ENCODE assay signal across 8 mouse cellular contexts in the genomic region with DNA sequence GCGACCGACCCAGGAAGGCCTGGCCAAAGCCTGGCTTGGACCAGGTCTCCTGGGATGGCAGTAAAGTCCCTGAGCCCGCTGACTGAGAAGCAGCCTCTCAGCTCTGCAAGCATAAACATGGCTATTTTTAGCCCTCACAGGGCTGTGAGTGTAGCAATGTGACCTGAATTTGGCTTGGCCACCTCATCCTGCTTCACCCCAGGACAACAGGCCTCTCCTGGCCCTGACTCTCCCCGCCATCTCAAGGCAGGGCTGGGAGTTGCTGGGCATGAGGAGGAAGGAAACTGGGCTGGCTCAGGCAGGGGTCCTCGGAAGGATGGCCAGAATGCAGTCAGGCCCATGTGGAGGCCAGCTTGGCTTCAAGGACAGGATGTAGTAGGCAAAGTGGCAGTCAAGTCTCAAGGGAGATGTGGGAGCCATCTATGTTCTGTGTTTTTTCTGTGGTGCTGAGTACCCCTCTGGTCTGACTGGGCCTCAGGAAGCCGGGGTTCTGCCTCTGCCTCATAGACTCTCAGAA. TPM values are rescaled to one million over a fixed set of nuclear protein-coding genes. Genes with fewer than 3 reads are reported as not detected.
A peak's percentile ranks its signal among the peaks of the same experiment; 100 is the strongest.
DNase-seq lines count a peak whose midpoint lies in the region; ATAC-seq and TF ChIP-seq lines count a peak whose summit lies in the region.

No protein-coding gene starts in this region.

- TF ChIP-seq CTCF in layer of hippocampus, adult 2 months (conservative IDR thresholded peaks at IDR 0.05) = 0 out of 2 replicates have a peak, but pooled peaks have one; percentile 8

- WGBS in heart, embryonic 13.5 days = 23% methylated on average over 6 of the region's 6 CpGs
- WGBS in limb, embryonic 14.5 days = 63% methylated on average over 6 of the region's 6 CpGs

- no peaks in the 10 kb centered on the region for H3K9me3 ChIP-seq in heart, embryonic 13.5 days
- H3K9me3 ChIP-seq in limb, embryonic 14.5 days (ENCODE audit: control insufficient read depth, low read length) = no peaks in the 10 kb centered on the region

- H3K4me3 ChIP-seq in layer of hippocampus, adult 2 months = no peak overlapping the region
- no peak overlapping the region for H3K4me3 ChIP-seq in heart, embryonic 13.5 days
- H3K4me3 ChIP-seq in limb, embryonic 14.5 days (replicated peaks; ENCODE audit: low read length) = no peak overlapping the region

- H3K4me1 ChIP-seq in heart, embryonic 13.5 days = peaks cover 100% of the 10 kb centered on the region
- H3K4me1 ChIP-seq in limb, embryonic 14.5 days (ENCODE audit: control insufficient read depth, insufficient read depth, low read length) = peaks cover 71% of the 10 kb centered on the region

- no peaks in the 10 kb centered on the region for H3K36me3 ChIP-seq in heart, embryonic 13.5 days
- 0 out of 2 replicates have a peak, but pooled peaks cover under 1% of the 10 kb centered on the region for H3K36me3 ChIP-seq in limb, embryonic 14.5 days (ENCODE audit: control insufficient read depth, insufficient read depth, low read length)

- peak in 1 of 2 experiments; percentile 33 for DNase-seq in layer of hippocampus, adult 2 months (ENCODE audit: low spot score in 2 of 2)
- no peak for DNase-seq in layer of hippocampus, adult 11-12 months (ENCODE audit: low spot score)
- DNase-seq in cerebellum, adult 18-20 months = peak; percentile 76 to 88
- DNase-seq in limb, embryonic 14.5 days (ENCODE audit: low spot score) = no peak
- peak; percentile 59 to 66 for DNase-seq in natural killer cell, adult 2 months (ENCODE audit: low spot score in 2 of 2)
- no peak for DNase-seq in layer of hippocampus, postnatal 14 days (ENCODE audit: low spot score in 2 of 2)

- peak overlapping the region; percentile 60 for H3K27ac ChIP-seq in layer of hippocampus, adult 2 months
- H3K27ac ChIP-seq in heart, embryonic 13.5 days (replicated peaks) = peak overlapping the region; percentile 98
- 0 out of 2 replicates have a peak overlapping the region, but pooled peaks have one; percentile 26 for H3K27ac ChIP-seq in limb, embryonic 14.5 days (replicated peaks; ENCODE audit: low read depth, low read length)

- 0 out of 2 replicates have a peak, but pooled peaks have one; percentile 19 for ATAC-seq in heart, embryonic 13.5 days (ENCODE audit: extremely low read depth, insufficient number of reproducible peaks, low FRiP score, low TSS enrichment)
- no peak for ATAC-seq in limb, embryonic 14.5 days (ENCODE audit: low FRiP score, low read depth)
- ATAC-seq in granulocyte monocyte progenitor cell, adult 5-6 weeks (replicated peaks; ENCODE audit: poor library complexity, severe bottlenecking) = no peak

- TF ChIP-seq POLR2A in limb, embryonic 14.5 days (IDR thresholded peaks at IDR 0.05; ENCODE audit: borderline replicate concordance, extremely low read depth, insufficient read depth, insufficient read length) = no peak

- H3K4me2 ChIP-seq in heart, embryonic 13.5 days = peak overlapping the region; percentile 46
- H3K4me2 ChIP-seq in limb, embryonic 14.5 days (replicated peaks; ENCODE audit: low read depth, low read length, severe bottlenecking) = no peak overlapping the region

- no peaks in the 10 kb centered on the region for H3K27me3 ChIP-seq in heart, embryonic 13.5 days (replicated peaks)
- H3K27me3 ChIP-seq in limb, embryonic 14.5 days (ENCODE audit: control insufficient read depth, insufficient read depth, low read length) = no peaks in the 10 kb centered on the region

- H3K9ac ChIP-seq in heart, embryonic 13.5 days = peak overlapping the region; percentile 61
- H3K9ac ChIP-seq in limb, embryonic 14.5 days (ENCODE audit: low read depth, low read length, severe bottlenecking) = 0 out of 2 replicates have a peak overlapping the region, but pooled peaks have one; percentile 7

RNA-seq across cellular contexts. Expression of a gene that starts 29.2 kb away (rescaled TPM):
- total RNA-seq in layer of hippocampus, adult 2 months (2021) = 10 to 100 TPM; 87.7 to 99.3 TPM
- 25.1 and 25.7 TPM in 2 replicates for polyA plus RNA-seq in heart, embryonic 13.5 days (2015; fragmentation: Nextera tagmentation; extraction: Ambion mirVana)
- 81.2 and 117 TPM in 2 replicates for polyA plus RNA-seq in limb, embryonic 14.5 days (2012; rRNA removed)
- 61.8 and 75.8 TPM in 2 replicates for polyA plus RNA-seq in limb, embryonic 14.5 days (2014; fragmentation: Nextera tagmentation; extraction: Ambion mirVana)
- total RNA-seq in granulocyte monocyte progenitor cell, adult 5-6 weeks (2014; fragmentation: Nextera tagmentation) = 93.2 and 97.4 TPM in 2 replicates
- total RNA-seq in granulocyte monocyte progenitor cell, adult 5-6 weeks (2017) = 6.9 and 8.9 TPM in 2 replicates
- total RNA-seq in layer of hippocampus, postnatal 14 days (2021) = 100 to 1,000 TPM; 104 to 105 TPM

Comparison
In these comparisons a context has a peak if more than half of its experiments do, and no peak if none do; other contexts are left out.
1. DNase-seq: peak in cerebellum, adult 18-20 months (2 of 2) and natural killer cell, adult 2 months (2 of 2); none in layer of hippocampus, adult 11-12 months (single experiment), limb, embryonic 14.5 days (single experiment) and layer of hippocampus, postnatal 14 days (0 of 2).
2. H3K27ac ChIP-seq: peak in every context shown above with its lines; median percentile 98 in heart, embryonic 13.5 days; 60 in layer of hippocampus, adult 2 months; 26 in limb, embryonic 14.5 days.